Mouse (Mus musculus): ENCODE data around the gene Gpr88.

The Gpr88 gene

DNA sequence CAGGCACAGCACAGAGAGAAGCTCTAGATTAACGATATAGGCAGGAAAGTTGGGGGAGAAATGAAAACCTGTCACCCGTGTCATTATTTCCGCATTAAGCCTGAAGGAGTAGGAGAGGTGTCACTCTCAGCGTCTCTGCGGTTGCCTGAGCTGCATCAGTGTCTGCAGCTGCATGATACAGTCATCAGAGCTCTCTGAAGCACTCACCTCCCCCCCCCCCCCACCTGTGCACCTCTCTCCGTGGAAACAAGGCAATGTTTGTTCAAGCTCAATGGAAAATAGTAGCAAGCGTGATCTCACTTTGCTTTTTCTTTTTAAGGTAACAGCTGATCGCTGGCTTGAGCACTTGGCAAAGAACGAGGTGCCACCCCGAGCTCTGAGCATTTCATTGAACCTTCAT lies 53.2 kb downstream of the Gpr88 start:
- no peak for DNase-seq (ENCODE audit: low read depth, low spot score)

Data from forelimb bud, embryonic 11.5 days (tissue).